Mouse (Mus musculus) hindbrain, embryonic 14.5 days (tissue): ENCODE measurements at regions not wholly inside any gene's neighbourhood (a gene's known extent, or its start where the extent isn't known, plus 50 kb on each side); places are given as distances from the start of the nearest gene placed in this dataset.
A peak's percentile ranks its signal among the peaks of the same experiment; 100 is the strongest.

ENCODE experiments used
- ATAC-seq: fragments of 200-750 bp; cut with Nextera tagmentation; 2 replicates; pipeline ENCODE4 v1.8.0; 2017; ENCODE audit warnings: moderate number of reproducible peaks, mild to moderate bottlenecking, moderate TSS enrichment, moderate library complexity; ENCODE audit not compliant: low FRiP score
- DNase-seq: peaks from one replicate; pipeline ENCODE4 v3.0.0-alpha.2; 2015; ENCODE audit warnings: low spot score
- H3K27ac ChIP-seq: fragments of 300-500 bp; sonication (generic); 2 replicates; pipeline ENCODE4 v1.5.1; 2014; ENCODE audit warnings: mild to moderate bottlenecking, moderate library complexity
- H3K27me3 ChIP-seq: fragments of 300-500 bp; sonication (generic); 2 replicates; pipeline ENCODE4 v1.6.1; 2014; ENCODE audit warnings: mild to moderate bottlenecking, low read length, mixed read lengths; ENCODE audit not compliant: control insufficient read depth, insufficient read depth
- H3K36me3 ChIP-seq: fragments of 300-500 bp; sonication (generic); replicated peaks from 2 replicates; pipeline ENCODE4 v1.6.1; 2014; ENCODE audit not compliant: control insufficient read depth, insufficient read depth
- H3K4me1 ChIP-seq: fragments of 300-500 bp; sonication (generic); replicated peaks from 2 replicates; pipeline ENCODE4 v1.6.1; 2014; ENCODE audit warnings: antibody characterized with exemption, low read length, mixed read lengths; ENCODE audit not compliant: control insufficient read depth, insufficient read depth
- H3K4me2 ChIP-seq: fragments of 300-500 bp; sonication (generic); replicated peaks from 2 replicates; pipeline ENCODE4 v1.6.1; 2014; ENCODE audit warnings: mild to moderate bottlenecking, moderate library complexity
- H3K4me3 ChIP-seq: fragments of 300-500 bp; sonication (generic); replicated peaks from 2 replicates; pipeline ENCODE4 v1.5.1; 2014; ENCODE audit warnings: mild to moderate bottlenecking, low read length
- H3K9ac ChIP-seq: fragments of 300-500 bp; sonication (generic); 2 replicates; pipeline ENCODE4 v1.6.1; 2014
- H3K9me3 ChIP-seq: fragments of 300-500 bp; sonication (generic); 2 replicates; pipeline ENCODE4 v1.6.1; 2016; ENCODE audit warnings: low read length; ENCODE audit not compliant: control insufficient read depth
- WGBS: fragments of 180-500 bp; shearing (Covaris S2); extraction: QIAGEN DNeasy Blood & Tissue Kit; methylation state at CpG from one replicate; pipeline ENCODE4 v1.1.7; 2014; 5-methylcytosine and 5-hydroxymethylcytosine counted together

- Histone ChIP-seq H3K9me3 (no peaks in the 10 kb centered on the region), H3K4me3 (no peak overlapping the region), H3K4me1 (no peaks in the 10 kb centered on the region), H3K4me2 (no peak overlapping the region), H3K9ac (no peak overlapping the region), H3K27me3 (no peaks in the 10 kb centered on the region), H3K36me3 (no peaks in the 10 kb centered on the region), H3K27ac (no peak overlapping the region)
- DNase-seq, result no peak
- ATAC-seq, result no peak
- WGBS, result 80% methylated on average over 4 of the region's 4 CpGs
Measured at GRCm38 (mm10) chr5:41563441-41563840, 144.5 kb downstream of the Rab28 start.

- Histone ChIP-seq H3K9ac (no peak overlapping the region), H3K9me3 (no peaks in the 10 kb centered on the region), H3K4me1 (no peaks in the 10 kb centered on the region), H3K27ac (no peak overlapping the region), H3K4me3 (no peak overlapping the region), H3K4me2 (no peak overlapping the region), H3K27me3 (no peaks in the 10 kb centered on the region), H3K36me3 (no peaks in the 10 kb centered on the region)
- WGBS, result 86% methylated on average over 1 of the region's 1 CpGs
- ATAC-seq (no peak), DNase-seq (no peak)
Measured at GRCm38 (mm10) chr5:41562299-41562698, 145.7 kb downstream of the Rab28 start.

GRCm38 (mm10) chr5:41556700-41557309 lies 151.2 kb downstream of the Rab28 start:
- Histone ChIP-seq H3K9ac (no peak overlapping the region), H3K4me3 (peak overlapping the region; percentile 6; the same call in 1 of the 2 replicates), H3K4me1 (no peaks in the 10 kb centered on the region)

GRCm38 (mm10) chr5:41554312-41554711 lies 153.6 kb downstream of the Rab28 start:
- no peaks in the 10 kb centered on the region for H3K36me3 ChIP-seq
- ATAC-seq, result no peak

More at GRCm38 (mm10) chr5:41556700-41557309, 151.2 kb downstream of the Rab28 start:
- DNase-seq (no peak), ATAC-seq (peak; percentile 46; the same call in 1 of the 2 replicates)
- peak overlapping the region; percentile 36 for H3K4me2 ChIP-seq
- H3K9me3 ChIP-seq, result no peaks in the 10 kb centered on the region
- H3K36me3 ChIP-seq, result no peaks in the 10 kb centered on the region
- H3K27me3 ChIP-seq, result no peaks in the 10 kb centered on the region
- 52% methylated on average over 24 of the region's 24 CpGs for WGBS
- no peak overlapping the region for H3K27ac ChIP-seq

GRCm38 (mm10) chr5:41550063-41550462 lies 157.9 kb downstream of the Rab28 start:
- Histone ChIP-seq H3K36me3 (no peaks in the 10 kb centered on the region), H3K9me3 (no peaks in the 10 kb centered on the region), H3K4me3 (no peak overlapping the region), H3K4me1 (no peaks in the 10 kb centered on the region), H3K27me3 (no peaks in the 10 kb centered on the region), H3K4me2 (no peak overlapping the region), H3K27ac (no peak overlapping the region), H3K9ac (no peak overlapping the region)
- DNase-seq (no peak), ATAC-seq (no peak)
- 87% methylated on average over 2 of the region's 2 CpGs for WGBS

More at GRCm38 (mm10) chr5:41554312-41554711, 153.6 kb downstream of the Rab28 start:
- no peaks in the 10 kb centered on the region for H3K9me3 ChIP-seq
- H3K4me2 ChIP-seq, result no peak overlapping the region
- WGBS, result 86% methylated on average over 3 of the region's 3 CpGs
- DNase-seq, result no peak
- H3K4me3 ChIP-seq, result no peak overlapping the region
- H3K9ac ChIP-seq, result no peak overlapping the region
- H3K27me3 ChIP-seq, result no peaks in the 10 kb centered on the region
- no peaks in the 10 kb centered on the region for H3K4me1 ChIP-seq
- no peak overlapping the region for H3K27ac ChIP-seq

GRCm38 (mm10) chr5:41546909-41547308 lies 161.0 kb downstream of the Rab28 start:
- no peak overlapping the region for H3K4me2 ChIP-seq
- ATAC-seq, result no peak
- H3K27me3 ChIP-seq, result no peaks in the 10 kb centered on the region
- no peaks in the 10 kb centered on the region for H3K4me1 ChIP-seq
- H3K27ac ChIP-seq, result no peak overlapping the region
- H3K36me3 ChIP-seq, result no peaks in the 10 kb centered on the region
- no peak overlapping the region for H3K9ac ChIP-seq
- WGBS, result 64% methylated on average over 4 of the region's 4 CpGs
- H3K9me3 ChIP-seq, result no peaks in the 10 kb centered on the region
- H3K4me3 ChIP-seq, result no peak overlapping the region
- no peak for DNase-seq

GRCm38 (mm10) chr5:41540789-41541188 lies 167.2 kb downstream of the Rab28 start:
- Histone ChIP-seq H3K27ac (no peak overlapping the region), H3K9me3 (no peaks in the 10 kb centered on the region), H3K4me1 (no peaks in the 10 kb centered on the region), H3K9ac (no peak overlapping the region), H3K36me3 (no peaks in the 10 kb centered on the region), H3K4me3 (no peak overlapping the region), H3K4me2 (no peak overlapping the region), H3K27me3 (no peaks in the 10 kb centered on the region)
- ATAC-seq (no peak), DNase-seq (no peak)
- 14% methylated on average over 1 of the region's 1 CpGs for WGBS

GRCm38 (mm10) chr5:41534598-41534997 lies 173.4 kb downstream of the Rab28 start:
- no peaks in the 10 kb centered on the region for H3K9me3 ChIP-seq
- peak; percentile 70; the same call in 1 of the 2 replicates for ATAC-seq
- H3K27ac ChIP-seq, result no peak overlapping the region
- H3K4me1 ChIP-seq, result no peaks in the 10 kb centered on the region
- no peak overlapping the region for H3K4me2 ChIP-seq
- no peaks in the 10 kb centered on the region for H3K36me3 ChIP-seq
- WGBS, result 61% methylated on average over 2 of the region's 2 CpGs
- DNase-seq, result no peak
- no peaks in the 10 kb centered on the region for H3K27me3 ChIP-seq
- H3K9ac ChIP-seq, result no peak overlapping the region
- no peak overlapping the region for H3K4me3 ChIP-seq
